In genomic region chr14:40758441-40758840, GRCm38 (mm10) we compare ENCODE assay signal across 23 mouse cellular contexts.
"Had no signal": no experiment of that assay in that cellular context is flagged by ENCODE, and none has a peak within 500 bp of the region (broad histone marks: within the 10 kb centered on the region; RNA-seq: fewer than 3 reads in every experiment).

No protein-coding gene starts in this region.

- DNase-seq: gastrocnemius, adult 2 months; gastrocnemius, postnatal 10 days; gastrocnemius, postnatal 25 days; heart, adult 18-20 months; heart, postnatal 14 days; heart, postnatal 36 days; kidney, adult 11 months; kidney, adult 2 months; kidney, adult 9 months; kidney, postnatal 14 days; kidney, postnatal 36 days; liver; liver, embryonic 13.5 days had no signal

- H3K4me1 ChIP-seq: heart, embryonic 13.5 days; heart, embryonic 15.5 days; hindbrain, embryonic 13.5 days; hindbrain, embryonic 15.5 days; kidney, embryonic 15.5 days; limb, embryonic 10.5 days; limb, embryonic 12.5 days; liver, embryonic 13.5 days had no signal

- H3K36me3 ChIP-seq: heart, embryonic 13.5 days; heart, embryonic 15.5 days; hindbrain, embryonic 13.5 days; hindbrain, embryonic 15.5 days; kidney, embryonic 15.5 days; limb, embryonic 10.5 days; limb, embryonic 12.5 days; liver, embryonic 13.5 days had no signal

- H3K27ac ChIP-seq: gastrocnemius, adult 2 months; heart, embryonic 13.5 days; heart, embryonic 15.5 days; hindbrain, embryonic 13.5 days; hindbrain, embryonic 15.5 days; hindbrain, postnatal 0 days; kidney, embryonic 15.5 days; kidney, postnatal 0 days; left cerebral cortex, adult 2 months; limb, embryonic 10.5 days; limb, embryonic 12.5 days; liver, embryonic 13.5 days had no signal

- H3K9ac ChIP-seq: heart, embryonic 13.5 days; heart, embryonic 15.5 days; hindbrain, embryonic 13.5 days; hindbrain, embryonic 15.5 days; kidney, embryonic 15.5 days; limb, embryonic 12.5 days; liver, embryonic 13.5 days had no signal

- H3K4me3 ChIP-seq: gastrocnemius, adult 2 months; heart, embryonic 13.5 days; heart, embryonic 15.5 days; hindbrain, embryonic 13.5 days; hindbrain, embryonic 15.5 days; kidney, embryonic 15.5 days; left cerebral cortex, adult 2 months; limb, embryonic 10.5 days; limb, embryonic 12.5 days; liver, embryonic 13.5 days had no signal

- H3K9me3 ChIP-seq: heart, embryonic 13.5 days; heart, embryonic 15.5 days; hindbrain, embryonic 13.5 days; hindbrain, embryonic 15.5 days; kidney, embryonic 15.5 days; limb, embryonic 10.5 days; limb, embryonic 12.5 days; liver, embryonic 13.5 days had no signal
